ENCODE assay signal across 15 mouse cellular contexts in the genomic region with DNA sequence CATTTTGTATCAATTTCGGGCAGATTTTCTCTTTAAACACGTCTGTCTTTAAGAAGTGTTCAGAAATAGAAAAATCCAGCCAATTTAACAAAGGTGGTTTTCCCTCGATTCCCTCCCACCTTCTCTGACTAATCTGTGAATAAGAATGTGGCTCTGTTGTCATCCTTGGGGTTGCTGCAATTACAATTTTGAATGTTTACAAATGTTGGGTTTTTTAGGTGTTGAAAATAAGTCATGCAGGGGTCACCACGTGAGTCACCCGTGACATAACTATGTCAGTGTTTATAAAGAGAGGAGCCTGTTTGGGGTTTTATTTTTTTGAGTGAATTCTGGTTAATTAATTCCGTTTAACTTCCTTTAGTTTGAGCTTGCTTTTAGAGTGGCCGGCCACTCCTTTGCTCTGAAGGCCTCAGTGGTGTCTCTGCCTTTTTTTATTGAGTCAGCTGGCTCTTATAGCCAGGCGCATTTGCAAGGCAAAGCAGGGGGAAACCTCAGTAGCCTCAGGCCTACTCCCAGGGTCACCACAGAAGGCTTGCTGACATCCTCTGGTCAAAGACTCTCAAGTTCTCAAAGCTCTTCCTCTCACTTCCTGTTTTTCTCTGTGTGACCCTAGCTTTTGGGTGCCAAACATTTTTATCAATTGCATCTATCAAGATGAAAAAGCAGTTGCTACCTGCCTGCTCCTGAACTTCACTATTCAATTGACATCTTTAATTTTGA.
DNase-seq lines count a peak whose midpoint lies in the region; ATAC-seq and TF ChIP-seq lines count a peak whose summit lies in the region.
"Had no signal": no experiment of that assay in that cellular context is flagged by ENCODE, and none has a peak within 500 bp of the region (broad histone marks: within the 10 kb centered on the region; RNA-seq: fewer than 3 reads in every experiment).

No protein-coding gene starts in this region.

- no peak for TF ChIP-seq CTCF in ES-Bruce4 (IDR thresholded peaks at IDR 0.05; ENCODE audit: low read depth, low read length)

- peaks cover 9% of the 10 kb centered on the region; the same call in 1 of the 2 replicates for H3K4me1 ChIP-seq in kidney, embryonic 14.5 days (ENCODE audit: control insufficient read depth, insufficient read depth, low read length)
- peaks cover 3% of the 10 kb centered on the region for H3K4me1 ChIP-seq in ES-Bruce4 (ENCODE audit: control insufficient read depth, insufficient read depth, low read length)
- H3K4me1 ChIP-seq in midbrain, embryonic 16.5 days (ENCODE audit: control insufficient read depth, insufficient read depth, low read length) = peaks cover 20% of the 10 kb centered on the region
- H3K4me1 ChIP-seq: embryonic facial prominence, embryonic 15.5 days had no signal

- TF ChIP-seq EP300 in ES-Bruce4 (IDR thresholded peaks at IDR 0.05; ENCODE audit: insufficient read depth, low read depth, low read length) = peak; percentile 89

- no peak overlapping the region; the same call in 1 of the 2 replicates for H3K4me2 ChIP-seq in kidney, embryonic 14.5 days (replicated peaks; ENCODE audit: low read depth, low read length)
- H3K4me2 ChIP-seq in midbrain, embryonic 16.5 days (ENCODE audit: low read length) = peak overlapping the region; percentile 10
- H3K4me2 ChIP-seq: embryonic facial prominence, embryonic 15.5 days; liver, embryonic 11.5 days had no signal

- ATAC-seq in kidney, embryonic 14.5 days (ENCODE audit: low FRiP score, low TSS enrichment) = no peak
- ATAC-seq in midbrain, embryonic 16.5 days = no peak
- ATAC-seq: activated CD4-positive, CD25-positive, alpha-beta regulatory T cell, adult 4 months had no signal

- H3K9me3 ChIP-seq in kidney, embryonic 14.5 days (ENCODE audit: control insufficient read depth, low read length) = no peaks in the 10 kb centered on the region
- H3K9me3 ChIP-seq in ES-Bruce4 (replicated peaks; ENCODE audit: control insufficient read depth, insufficient read depth, low read length, poor library complexity, severe bottlenecking) = no peaks in the 10 kb centered on the region
- no peaks in the 10 kb centered on the region for H3K9me3 ChIP-seq in midbrain, embryonic 16.5 days (replicated peaks; ENCODE audit: control insufficient read depth, low read length, poor library complexity, severe bottlenecking)
- H3K9me3 ChIP-seq: embryonic facial prominence, embryonic 15.5 days had no signal

- H3K27ac ChIP-seq in kidney, embryonic 14.5 days (ENCODE audit: low read depth, low read length) = peak overlapping the region; percentile 44; the same call in 1 of the 2 replicates
- H3K27ac ChIP-seq in ES-Bruce4 (ENCODE audit: insufficient read depth, low read length) = peak overlapping the region; percentile 43; the same call in 1 of the 2 replicates
- no peak overlapping the region for H3K27ac ChIP-seq in midbrain, embryonic 16.5 days (ENCODE audit: low read length)
- H3K27ac ChIP-seq: embryonic facial prominence, embryonic 15.5 days; left cerebral cortex, adult 2 months had no signal

- H3K4me3 ChIP-seq in kidney, embryonic 14.5 days (ENCODE audit: low read length) = no peak overlapping the region
- H3K4me3 ChIP-seq in ES-Bruce4 (ENCODE audit: low read depth, low read length) = no peak overlapping the region
- H3K4me3 ChIP-seq in midbrain, embryonic 16.5 days (ENCODE audit: low read depth, low read length) = no peak overlapping the region
- H3K4me3 ChIP-seq: embryonic facial prominence, embryonic 15.5 days; left cerebral cortex, adult 2 months had no signal

- no peak for TF ChIP-seq POLR2A in ES-Bruce4 (IDR thresholded peaks at IDR 0.05; ENCODE audit: insufficient read depth, low read length)

- no peak for DNase-seq in kidney, postnatal 25 days
- peak; percentile 30 for DNase-seq in brain, adult 2 months (ENCODE audit: low read depth, low spot score)
- no peak for DNase-seq in urinary bladder, postnatal 4 days (ENCODE audit: low spot score in 2 of 2)
- DNase-seq in heart, postnatal 10 days = no peak
- no peak for DNase-seq in natural killer cell, adult 2 months (ENCODE audit: low spot score in 2 of 2)
- DNase-seq: cerebellum, postnatal 10 days; spleen, adult 18-20 months; thymus, adult 2 months had no signal

- no peaks in the 10 kb centered on the region for H3K27me3 ChIP-seq in kidney, embryonic 14.5 days (ENCODE audit: control insufficient read depth, insufficient read depth, low read length)
- H3K27me3 ChIP-seq in ES-Bruce4 (ENCODE audit: control insufficient read depth, insufficient read depth, low read length, poor library complexity, severe bottlenecking) = no peaks in the 10 kb centered on the region; the same call in 1 of the 2 replicates
- H3K27me3 ChIP-seq in midbrain, embryonic 16.5 days (ENCODE audit: control insufficient read depth, insufficient read depth, low read depth, low read length) = no peaks in the 10 kb centered on the region
- H3K27me3 ChIP-seq: embryonic facial prominence, embryonic 15.5 days had no signal

- no peak overlapping the region for H3K9ac ChIP-seq in kidney, embryonic 14.5 days (ENCODE audit: low read depth, low read length)
- no peak overlapping the region for H3K9ac ChIP-seq in ES-Bruce4 (ENCODE audit: low read depth, poor library complexity, severe bottlenecking)
- no peak overlapping the region for H3K9ac ChIP-seq in midbrain, embryonic 16.5 days (ENCODE audit: low read depth, low read length)
- H3K9ac ChIP-seq: embryonic facial prominence, embryonic 15.5 days had no signal

- H3K36me3 ChIP-seq in kidney, embryonic 14.5 days (ENCODE audit: control insufficient read depth, insufficient read depth, low read length) = no peaks in the 10 kb centered on the region
- no peaks in the 10 kb centered on the region for H3K36me3 ChIP-seq in ES-Bruce4 (ENCODE audit: control insufficient read depth, insufficient read depth, low read length, poor library complexity, severe bottlenecking)
- H3K36me3 ChIP-seq in midbrain, embryonic 16.5 days (ENCODE audit: control insufficient read depth, insufficient read depth, low read length) = no peaks in the 10 kb centered on the region
- H3K36me3 ChIP-seq: embryonic facial prominence, embryonic 15.5 days had no signal

- WGBS in kidney, embryonic 14.5 days = 42% methylated on average over 8 of the region's 8 CpGs
- WGBS in midbrain, embryonic 16.5 days = 31% methylated on average over 8 of the region's 8 CpGs

- intact Hi-C loops in heart, postnatal 10 days (cut with DNase I) = loop anchor here (5.0 kb wide), 1 partner anchor 435 kb away; no protein-coding TSS in a partner anchor
